Mouse (Mus musculus): Measurements from ENCODE around the gene Arpc5.

DNA sequence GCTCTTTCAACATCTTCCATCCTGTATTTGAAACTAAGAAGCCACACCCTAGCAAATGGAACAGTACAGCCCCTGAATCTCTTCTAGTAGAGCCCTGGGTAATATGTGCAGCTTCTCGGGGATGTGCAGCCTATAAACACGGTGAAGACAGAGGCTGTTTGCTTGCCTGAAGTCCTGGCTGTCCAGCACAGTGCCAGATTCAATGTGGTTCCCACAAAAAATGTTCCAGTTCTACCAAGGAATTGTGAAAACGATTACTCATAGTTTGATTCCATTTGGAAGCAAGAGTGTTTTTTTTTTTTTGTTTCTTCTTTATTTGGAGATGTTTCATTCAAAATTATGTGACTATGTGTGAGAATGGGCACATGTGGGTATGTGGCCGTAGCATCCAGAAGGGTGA is 55.4 kb downstream of the Arpc5 start:
- TF ChIP-seq CTCF (IDR thresholded peaks at IDR 0.05; ENCODE audit: low read depth) (no peak), EP300 (IDR thresholded peaks at IDR 0.05; ENCODE audit: low read depth) (no peak)
